Mouse (Mus musculus): ENCODE data around the gene Hsd17b1. TPM values are rescaled to one million over a fixed set of nuclear protein-coding genes. Genes with fewer than 3 reads are reported as not detected.
"Not testable (repeated sequence)": the region's sequence is repeated elsewhere in the genome, so short reads cannot be mapped to it uniquely, and the experiment has no call there.

The Hsd17b1 gene
- polyA plus RNA-seq, 3 experiments from 2014 or later: 0.26 TPM; not detected in 2

GRCm38 (mm10) chr11:101086323-101086674 lies 8.1 kb downstream of the Hsd17b1 start:
- ATAC-seq: no peak

DNA sequence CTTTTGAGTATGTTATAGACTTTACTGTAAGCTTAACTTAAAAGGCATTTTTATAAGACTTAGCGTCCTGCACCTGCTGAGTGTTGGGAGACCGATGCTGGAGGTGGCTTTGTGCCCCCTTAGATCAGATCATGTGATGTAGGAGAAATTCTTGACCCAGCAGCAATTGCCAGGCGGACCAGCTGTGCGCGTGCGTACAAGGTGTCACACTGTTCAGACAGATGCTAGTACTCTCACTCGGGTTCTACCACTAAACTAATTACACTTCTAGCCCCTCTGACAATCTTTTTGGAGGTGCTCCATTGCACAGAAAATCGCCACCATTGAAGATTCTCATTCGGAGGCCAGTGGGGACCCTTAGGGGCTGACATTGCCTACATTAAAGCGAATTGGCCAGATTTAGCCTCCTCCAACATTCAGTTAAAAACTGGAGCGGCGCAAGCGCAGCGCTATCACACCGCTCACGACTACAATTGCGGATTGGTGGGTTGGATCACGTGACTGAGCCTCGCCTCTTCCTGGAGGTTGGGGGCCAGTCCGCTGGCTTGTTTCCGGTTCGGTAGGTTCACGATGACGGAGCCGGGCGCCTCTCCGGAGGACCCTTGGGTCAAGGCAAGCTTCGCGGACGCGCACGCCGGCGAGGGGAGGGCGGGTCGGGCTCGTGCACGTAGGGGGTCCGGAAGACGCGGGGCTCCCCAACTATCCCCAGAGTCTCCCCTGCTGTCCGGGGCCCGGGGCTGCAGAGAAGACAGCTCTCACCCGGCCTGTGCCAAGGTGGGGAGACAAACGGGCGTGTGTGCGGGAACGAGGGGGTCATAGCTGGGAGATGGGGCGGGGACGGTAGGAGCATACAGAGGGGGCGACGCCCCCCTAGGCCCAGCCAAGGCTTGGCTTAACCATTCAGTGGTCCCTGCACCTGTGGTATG lies 8.8 kb downstream of the Hsd17b1 start, which contains the start of gene Mlx:
Mlx (plus strand) TSS at position 522 of the 926 bp plus-strand sequence.
- peak; percentile 80 for ATAC-seq

DNA sequence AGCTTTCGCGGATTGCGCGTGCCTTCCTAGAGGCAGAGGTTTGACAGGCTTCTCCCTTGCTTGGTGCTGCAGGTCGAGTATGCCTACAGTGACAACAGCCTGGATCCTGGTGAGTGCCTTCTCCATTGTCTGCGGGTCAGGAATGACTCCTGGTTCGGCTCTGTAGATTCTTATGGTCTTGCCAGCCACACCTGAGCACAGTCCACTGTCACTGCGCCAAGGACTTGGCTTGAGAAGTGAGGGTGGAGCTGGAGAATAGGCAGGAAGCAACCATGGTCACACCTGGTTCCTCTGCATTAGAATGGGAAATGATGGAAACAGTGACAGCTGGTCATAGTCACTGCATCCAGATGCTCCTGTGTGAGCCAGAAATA lies 9.5 kb downstream of the Hsd17b1 start:
- no peak for ATAC-seq

DNA sequence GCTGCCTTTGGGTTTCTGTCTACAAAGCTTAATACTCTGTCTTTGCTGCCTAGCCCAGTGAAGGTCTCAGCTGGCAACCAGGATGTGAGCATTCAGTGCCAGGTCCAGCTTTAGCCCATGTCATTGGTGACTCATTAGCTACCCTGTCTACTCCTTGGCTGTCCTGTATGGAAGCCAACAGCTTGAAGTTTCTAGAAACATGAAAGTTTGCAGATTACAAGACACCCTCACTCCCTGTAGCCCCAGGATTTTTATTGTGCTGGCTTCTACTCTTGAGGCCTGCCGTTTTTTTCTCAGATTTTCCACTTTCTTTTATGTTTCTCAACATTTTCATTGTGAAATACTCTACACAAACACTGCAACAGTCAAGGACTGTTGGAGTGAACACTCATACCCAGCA lies 11.7 kb downstream of the Hsd17b1 start:
- no peak for ATAC-seq

- no peak for ATAC-seq
Measured at GRCm38 (mm10) chr11:101094930-101095313, 16.7 kb downstream of the Hsd17b1 start.

DNA sequence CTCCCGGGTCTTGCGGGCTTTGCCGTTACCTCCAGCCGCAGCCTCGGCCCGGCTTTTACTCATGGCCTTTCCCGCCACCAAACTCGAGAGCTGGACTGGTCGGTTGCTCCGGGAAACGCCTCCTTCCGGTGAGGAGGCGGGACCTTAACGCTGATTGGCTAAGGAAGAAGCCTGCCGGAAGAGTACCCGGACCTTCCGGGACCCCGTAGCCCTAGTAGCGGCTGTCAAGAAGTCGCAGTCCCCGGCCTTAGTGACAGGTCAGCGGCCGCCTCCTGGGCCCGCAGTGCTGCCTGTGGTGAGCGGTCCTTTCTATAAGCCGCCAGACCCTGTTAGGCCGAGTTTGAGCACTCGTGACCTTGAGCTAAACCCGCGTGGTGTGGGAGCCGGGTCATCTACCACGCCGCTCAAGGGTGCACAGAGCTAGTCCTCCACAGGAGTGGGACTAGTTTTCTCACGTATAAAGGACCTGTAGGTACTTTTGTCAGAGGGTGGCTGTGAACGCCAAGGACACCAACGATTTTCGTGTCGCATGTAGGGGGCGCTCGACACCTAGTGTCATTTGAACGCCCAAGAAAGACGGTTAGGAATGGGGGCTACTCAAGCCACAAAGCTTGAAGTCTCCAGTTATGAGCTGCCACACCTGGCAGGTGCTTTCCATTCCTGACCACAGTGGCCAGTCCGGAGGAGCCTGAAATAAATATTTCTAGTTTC lies 17.3 kb downstream of the Hsd17b1 start, which contains the start of gene Psmc3ip:
Psmc3ip (minus strand) TSS at position 123 of the 711 bp plus-strand sequence.
- peak; percentile 95 for ATAC-seq

DNA sequence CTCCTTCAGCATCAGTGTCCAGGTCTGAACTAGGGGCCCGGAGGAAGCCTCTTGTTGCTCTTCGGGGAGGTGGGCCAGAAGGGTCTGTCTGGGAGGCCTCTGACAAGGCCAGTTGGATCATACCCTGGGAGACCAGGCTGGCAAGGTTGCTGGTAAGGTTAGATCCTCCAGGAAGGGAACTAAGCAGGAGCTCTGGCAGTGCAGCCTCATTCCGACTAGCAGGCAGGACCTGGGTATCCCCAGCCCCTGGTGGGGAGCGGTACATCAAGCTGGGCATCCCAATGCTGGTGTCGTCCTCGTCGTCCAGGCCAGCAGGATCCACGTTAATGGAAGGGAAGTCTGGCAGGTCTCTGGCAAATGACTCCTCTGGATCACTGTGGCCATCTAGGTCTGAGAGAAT lies 20.0 kb downstream of the Hsd17b1 start:
- ATAC-seq: no peak

GRCm38 (mm10) chr11:101103011-101103410 lies 24.8 kb downstream of the Hsd17b1 start:
- ATAC-seq: no peak

DNA sequence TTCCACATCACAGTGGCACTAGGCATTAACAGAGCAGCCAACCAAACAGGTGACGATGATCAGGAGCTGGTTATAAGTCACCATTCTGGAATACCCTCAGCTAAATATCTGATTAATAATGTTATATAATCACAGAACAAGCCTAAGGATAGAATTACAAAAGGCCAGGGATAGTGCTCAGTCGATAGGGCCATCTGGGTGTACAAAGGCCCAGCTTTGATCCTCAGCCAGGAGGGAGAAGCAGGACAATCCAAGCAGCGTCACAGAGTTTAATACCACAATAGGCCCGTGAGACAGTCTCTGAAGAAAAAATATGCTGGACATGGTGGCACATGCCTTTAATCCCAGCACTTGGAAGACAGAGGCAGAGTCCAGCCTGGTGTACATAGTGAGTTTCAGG lies 31.1 kb downstream of the Hsd17b1 start:
- no peak for ATAC-seq

DNA sequence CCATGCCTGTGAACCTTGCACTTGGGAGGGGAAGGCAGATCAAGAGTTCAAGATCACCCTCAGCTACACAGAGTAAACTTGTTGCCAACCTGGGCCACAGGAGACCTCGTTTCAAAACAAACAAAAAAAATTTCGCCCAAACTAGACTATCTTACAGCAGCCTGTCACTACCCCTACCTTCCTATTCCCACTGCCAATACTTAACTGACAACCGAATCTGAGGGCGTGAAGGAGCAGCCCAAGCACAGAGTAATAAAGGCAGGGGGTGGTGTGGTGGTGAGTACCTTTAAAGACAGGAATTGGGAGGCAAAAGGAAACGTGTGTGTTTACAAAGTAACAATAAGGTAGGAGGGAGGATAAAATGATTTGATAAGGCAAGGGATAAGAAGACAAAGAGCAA lies 32.5 kb downstream of the Hsd17b1 start:
- no peak for ATAC-seq

DNA sequence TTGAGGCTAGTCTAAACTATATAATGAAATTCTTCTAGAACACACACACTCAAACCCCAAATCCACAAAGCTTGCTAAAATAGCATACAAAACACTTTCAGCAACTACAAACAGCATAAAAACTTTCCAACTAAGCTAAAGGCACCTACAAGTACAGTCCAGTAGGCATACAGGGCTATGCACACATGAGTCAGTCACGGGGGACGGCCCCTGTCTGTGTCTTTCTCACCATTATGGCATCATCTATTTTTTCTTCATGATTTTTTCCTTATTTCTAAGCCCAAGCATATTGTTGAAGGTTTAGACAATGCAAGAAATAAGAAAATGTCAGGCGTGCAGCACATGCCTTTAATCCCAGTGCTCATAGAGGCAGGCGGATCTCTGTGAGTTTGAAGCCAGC lies 33.0 kb downstream of the Hsd17b1 start:
- ATAC-seq: no peak

DNA sequence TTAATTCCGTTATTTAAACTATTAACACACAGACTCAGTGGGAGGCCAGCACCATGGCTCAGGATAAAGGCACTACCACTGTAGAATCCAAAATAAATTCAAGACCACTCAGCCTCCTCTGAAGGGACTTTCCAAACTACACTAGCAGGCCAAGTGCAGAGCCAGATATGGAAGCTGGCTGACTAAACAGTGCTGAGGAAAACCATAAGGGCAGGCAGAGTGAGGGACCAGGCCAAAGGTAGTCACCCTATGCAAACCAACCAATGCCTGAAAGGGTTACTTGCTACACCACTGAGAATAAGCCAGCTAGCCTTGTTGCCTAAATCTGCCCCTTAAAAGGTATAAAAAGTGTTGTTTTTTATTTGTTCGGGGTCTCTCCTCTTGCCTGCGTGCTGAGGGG lies 34.0 kb downstream of the Hsd17b1 start:
- ATAC-seq: no peak

GRCm38 (mm10) chr11:101115564-101115963 lies 37.4 kb downstream of the Hsd17b1 start:
- no peak for ATAC-seq

- ATAC-seq: no peak
Measured at GRCm38 (mm10) chr11:101118105-101118504, 39.9 kb downstream of the Hsd17b1 start.

DNA sequence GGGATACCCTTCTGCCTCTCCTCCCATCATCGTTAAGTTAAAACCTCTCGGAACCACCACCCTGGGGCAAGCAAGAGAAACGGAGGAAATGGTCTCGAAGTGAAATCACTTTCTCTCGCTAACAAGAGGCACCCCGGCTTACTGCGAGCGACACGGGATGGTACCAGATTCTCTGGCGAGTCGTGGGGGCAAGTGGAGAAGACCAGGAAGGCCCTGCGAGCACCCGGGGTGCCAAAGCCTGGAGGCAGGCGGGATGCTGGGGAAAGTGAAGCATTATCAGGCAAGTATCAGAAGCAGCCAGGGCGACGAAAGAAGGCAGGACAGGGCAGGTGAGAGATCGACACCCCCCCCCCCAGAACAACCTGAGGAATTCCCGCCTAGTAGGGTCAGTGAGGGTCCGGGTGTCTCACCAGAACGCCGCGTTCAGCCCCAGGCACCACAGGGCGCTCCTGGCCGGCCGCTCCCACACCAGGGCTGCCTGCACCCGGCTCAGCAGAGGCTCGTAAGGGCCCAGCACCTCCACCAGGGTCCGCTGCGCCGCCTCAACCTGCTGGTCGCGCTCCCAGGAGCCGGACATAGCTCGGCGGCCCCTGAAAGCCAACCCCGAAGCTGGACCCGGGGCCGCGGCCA lies 41.0 kb downstream of the Hsd17b1 start:
- ATAC-seq: peak; percentile 33

DNA sequence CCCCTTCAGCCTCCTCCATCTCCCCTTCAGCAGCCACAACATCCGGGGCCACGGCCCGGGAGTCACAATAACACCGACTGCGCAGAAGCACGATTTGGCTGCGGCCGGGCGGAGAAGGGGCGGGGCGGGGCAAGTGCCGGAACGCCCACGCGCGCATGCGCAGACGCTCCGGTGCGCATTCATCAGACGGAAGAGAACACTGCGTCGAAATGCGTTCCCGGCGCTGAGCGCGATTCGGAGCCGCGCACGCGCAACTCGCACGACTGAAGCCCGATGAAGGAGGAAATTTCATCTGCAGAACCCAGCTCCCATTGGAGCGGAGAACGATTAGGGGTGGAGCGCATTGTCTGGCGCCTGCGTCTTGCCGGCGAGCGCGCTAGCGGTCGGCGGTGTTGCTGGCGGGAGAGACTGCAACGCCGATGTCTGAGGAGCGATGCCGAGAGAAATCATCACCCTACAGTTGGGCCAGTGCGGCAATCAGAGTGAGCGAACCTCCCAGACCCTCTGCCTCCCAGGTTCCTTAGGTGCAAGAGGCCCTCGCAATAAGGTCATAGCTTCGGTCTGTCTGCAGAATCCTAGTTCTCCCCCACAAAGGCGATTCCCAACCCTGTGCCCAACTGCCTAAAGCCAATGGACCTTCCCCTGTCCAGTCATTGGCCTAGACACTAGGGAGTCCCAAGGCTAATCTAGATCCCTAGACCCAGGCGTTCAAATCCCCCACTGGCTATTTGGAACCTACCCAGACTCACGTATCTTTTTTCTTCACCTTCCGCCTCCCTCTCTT lies 41.7 kb downstream of the Hsd17b1 start, which contains the start of the genes Retreg3 and Tubg1:
Retreg3 (minus strand) TSS at position 133 of the 784 bp plus-strand sequence.
Tubg1 (plus strand) TSS at position 178 of the 784 bp plus-strand sequence.
- ATAC-seq: peak; percentile 90

GRCm38 (mm10) chr11:101120545-101121188 lies 42.5 kb downstream of the Hsd17b1 start:
- no peak for ATAC-seq

DNA sequence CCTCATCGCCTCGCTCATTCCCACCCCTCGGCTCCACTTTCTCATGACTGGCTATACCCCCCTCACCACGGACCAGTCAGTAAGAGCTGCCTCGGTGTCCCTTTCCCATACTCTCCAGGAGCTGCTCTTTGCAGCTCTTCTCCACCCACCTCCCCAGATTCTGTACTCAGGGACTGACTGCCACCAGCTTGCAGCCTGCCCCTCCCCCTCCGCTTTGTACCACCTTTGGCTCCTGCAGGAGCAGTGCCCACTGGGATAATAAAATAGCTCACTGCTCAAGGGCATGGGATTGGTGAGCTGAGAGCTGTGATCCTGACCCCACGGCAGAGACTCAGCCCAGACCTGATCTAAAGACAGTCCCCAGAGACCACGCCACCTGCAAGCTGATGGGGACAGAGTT lies 46.3 kb downstream of the Hsd17b1 start:
- not testable (repeated sequence) for ATAC-seq

DNA sequence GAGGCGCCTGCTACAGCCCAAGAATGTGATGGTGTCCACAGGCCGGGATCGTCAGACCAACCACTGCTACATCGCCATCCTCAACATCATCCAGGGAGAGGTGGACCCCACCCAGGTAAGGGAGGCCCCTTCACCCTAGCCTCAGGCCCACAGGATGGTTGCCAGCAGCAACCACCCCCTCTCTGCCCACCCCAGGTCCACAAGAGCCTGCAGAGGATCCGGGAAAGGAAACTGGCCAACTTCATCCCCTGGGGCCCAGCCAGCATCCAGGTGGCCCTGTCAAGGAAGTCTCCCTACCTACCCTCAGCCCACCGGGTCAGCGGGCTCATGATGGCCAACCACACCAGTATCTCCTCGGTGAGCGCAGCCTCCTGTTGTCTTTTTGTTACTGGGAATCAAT lies 46.8 kb downstream of the Hsd17b1 start:
- not testable (repeated sequence) for ATAC-seq

- no peak for ATAC-seq
Measured at GRCm38 (mm10) chr11:101127075-101127474, 48.9 kb downstream of the Hsd17b1 start.

GRCm38 (mm10) chr11:101128996-101129577 lies 50.9 kb downstream of the Hsd17b1 start:
- ATAC-seq: no peak

Measured in inflammation-experienced regulatory T-cells, adult 6 months (primary cell).